Mouse (Mus musculus) hindbrain, embryonic 16.5 days (tissue): ENCODE results near the gene Ankmy2. TPM values are rescaled to one million over a fixed set of nuclear protein-coding genes. Genes with fewer than 3 reads are reported as not detected.
A peak's percentile ranks its signal among the peaks of the same experiment; 100 is the strongest.

Experiments used
- ATAC-seq: fragments of 200-750 bp; cut with Nextera tagmentation; 2 replicates; pipeline ENCODE4 v1.8.0; 2017; ENCODE audit warnings: moderate TSS enrichment, moderate library complexity
- H3K27ac ChIP-seq: fragments of 300-500 bp; sonication (generic); 2 replicates; pipeline ENCODE4 v1.5.1; 2014; ENCODE audit warnings: low read depth, mild to moderate bottlenecking, control low read depth, low read length, moderate library complexity
- H3K27me3 ChIP-seq: fragments of 300-500 bp; sonication (generic); replicated peaks from 2 replicates; pipeline ENCODE4 v1.6.1; 2014; ENCODE audit warnings: low read length; ENCODE audit not compliant: control insufficient read depth, insufficient read depth
- H3K36me3 ChIP-seq: fragments of 300-500 bp; sonication (generic); 2 replicates; pipeline ENCODE4 v1.6.1; 2014; ENCODE audit warnings: mild to moderate bottlenecking, low read length, moderate library complexity, mixed read lengths; ENCODE audit not compliant: control insufficient read depth, insufficient read depth
- H3K4me1 ChIP-seq: fragments of 300-500 bp; sonication (generic); 2 replicates; pipeline ENCODE4 v1.6.1; 2014; ENCODE audit warnings: low read depth, low read length; ENCODE audit not compliant: control insufficient read depth, insufficient read depth
- H3K4me2 ChIP-seq: fragments of 300-500 bp; sonication (generic); 2 replicates; pipeline ENCODE4 v1.6.1; 2014; ENCODE audit warnings: mild to moderate bottlenecking, low read length, control low read depth, moderate library complexity
- H3K4me3 ChIP-seq: fragments of 300-500 bp; sonication (generic); 2 replicates; pipeline ENCODE4 v1.5.1; 2014; ENCODE audit warnings: mild to moderate bottlenecking, low read length, control low read depth, moderate library complexity
- H3K9ac ChIP-seq: fragments of 300-500 bp; sonication (generic); 2 replicates; pipeline ENCODE4 v1.6.1; 2014; ENCODE audit warnings: low read depth, mild to moderate bottlenecking, control low read depth, low read length, moderate library complexity
- H3K9me3 ChIP-seq: fragments of 300-500 bp; sonication (generic); 2 replicates; pipeline ENCODE4 v1.6.1; 2014; ENCODE audit warnings: mild to moderate bottlenecking, low read length, moderate library complexity; ENCODE audit not compliant: control insufficient read depth
- WGBS: fragments of 180-500 bp; shearing (Covaris S2); extraction: QIAGEN DNeasy Blood & Tissue Kit; methylation state at CpG from one replicate; pipeline ENCODE4 v1.1.7; 2014; 5-methylcytosine and 5-hydroxymethylcytosine counted together
- polyA plus RNA-seq: library from polyadenylated mRNA; unstranded; fragments of >200 nt; fragmentation: Nextera tagmentation; extraction: Ambion mirVana; gene quantifications from 2 replicates; pipeline ENCODE4 v1.2.1, GENCODE M21; 2015

Gene Ankmy2
- polyA plus RNA-seq, 1 experiment from 2014 or later, result 81.0 TPM

DNA sequence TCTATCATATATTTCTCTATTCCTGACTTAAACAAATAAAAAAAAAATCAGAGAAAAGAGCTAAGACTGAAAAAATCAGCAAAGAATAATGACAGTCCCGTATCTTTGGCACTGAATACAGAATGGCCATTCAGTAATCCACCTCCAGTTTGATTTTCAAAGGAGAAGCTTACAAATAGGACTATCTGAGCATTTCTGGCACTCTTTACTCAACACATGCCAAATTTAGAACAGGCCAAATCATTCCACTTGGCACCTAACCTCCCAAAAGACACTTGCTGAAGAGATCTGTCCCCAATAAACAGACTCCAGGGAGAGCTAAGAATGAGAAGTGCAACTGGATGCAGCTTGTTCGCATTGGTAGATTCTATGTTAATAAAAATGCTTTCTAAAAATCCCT is 6.6 kb upstream of the Ankmy2 start:
- H3K4me2 ChIP-seq, result no peak overlapping the region
- H3K9ac ChIP-seq, result no peak overlapping the region
- ATAC-seq, result no peak
- H3K4me1 ChIP-seq, result peaks cover 5% of the 10 kb centered on the region
- 77% methylated on average over 2 of the region's 2 CpGs for WGBS
- no peaks in the 10 kb centered on the region for H3K9me3 ChIP-seq
- H3K4me3 ChIP-seq, result no peak overlapping the region
- H3K27me3 ChIP-seq, result no peaks in the 10 kb centered on the region
- no peaks in the 10 kb centered on the region for H3K36me3 ChIP-seq
- no peak overlapping the region for H3K27ac ChIP-seq

DNA sequence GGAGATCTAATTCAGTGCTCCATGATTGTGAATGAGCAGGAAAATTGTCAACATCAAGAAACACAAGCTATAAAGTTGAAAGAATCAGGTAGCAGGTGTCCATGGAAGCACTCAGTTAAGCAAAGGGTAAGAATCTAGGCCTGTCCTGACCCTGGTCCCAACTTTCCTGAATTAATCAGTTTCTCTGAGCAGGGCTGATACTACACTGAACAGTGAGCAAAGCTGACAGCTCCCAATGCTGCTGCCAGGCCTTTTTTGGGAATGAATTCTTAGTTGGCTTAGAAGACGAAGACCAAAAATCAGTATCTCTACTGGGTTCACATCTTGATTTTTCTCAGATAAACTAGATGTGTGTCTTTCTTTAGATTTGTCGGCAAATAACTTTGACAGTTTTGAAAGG is 6.2 kb upstream of the Ankmy2 start:
- Histone ChIP-seq H3K4me2 (no peak overlapping the region), H3K4me1 (peaks cover 5% of the 10 kb centered on the region), H3K27me3 (no peaks in the 10 kb centered on the region), H3K4me3 (no peak overlapping the region), H3K9me3 (no peaks in the 10 kb centered on the region), H3K27ac (no peak overlapping the region), H3K36me3 (no peaks in the 10 kb centered on the region), H3K9ac (no peak overlapping the region)
- 91% methylated on average over 2 of the region's 2 CpGs for WGBS
- no peak for ATAC-seq

DNA sequence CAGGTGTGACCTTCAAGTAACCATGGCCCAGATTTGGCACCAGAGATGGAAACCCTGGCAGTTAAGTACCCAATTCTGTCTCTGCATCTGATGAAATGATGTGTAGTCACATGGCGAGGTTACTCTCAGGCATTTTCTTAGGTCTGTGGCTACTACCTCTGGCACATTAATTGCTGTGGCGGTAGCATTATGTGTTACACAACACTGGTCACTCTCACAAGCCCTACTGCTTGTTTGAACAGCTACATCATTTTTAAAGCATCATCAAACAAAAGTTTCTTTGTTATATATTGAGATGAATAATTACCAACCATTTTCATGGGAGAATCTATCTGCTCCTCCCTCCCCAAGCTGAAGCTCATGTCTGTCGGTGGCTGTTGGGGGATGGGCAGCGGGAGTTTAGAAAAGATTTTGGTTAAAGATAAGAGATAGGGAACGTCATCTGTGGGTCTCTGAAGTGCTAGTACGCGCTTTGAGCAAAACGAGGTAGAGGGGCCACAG is 1.7 kb upstream of the Ankmy2 start:
- Histone ChIP-seq H3K27me3 (no peaks in the 10 kb centered on the region), H3K9me3 (no peaks in the 10 kb centered on the region), H3K4me3 (peak overlapping the region; percentile 95), H3K27ac (peak overlapping the region; percentile 37; the same call in 1 of the 2 replicates), H3K4me1 (peaks cover 13% of the 10 kb centered on the region), H3K36me3 (no peaks in the 10 kb centered on the region), H3K9ac (peak overlapping the region; percentile 91), H3K4me2 (peak overlapping the region; percentile 75)
- WGBS, result 4% methylated on average over 8 of the region's 8 CpGs
- no peak for ATAC-seq

DNA sequence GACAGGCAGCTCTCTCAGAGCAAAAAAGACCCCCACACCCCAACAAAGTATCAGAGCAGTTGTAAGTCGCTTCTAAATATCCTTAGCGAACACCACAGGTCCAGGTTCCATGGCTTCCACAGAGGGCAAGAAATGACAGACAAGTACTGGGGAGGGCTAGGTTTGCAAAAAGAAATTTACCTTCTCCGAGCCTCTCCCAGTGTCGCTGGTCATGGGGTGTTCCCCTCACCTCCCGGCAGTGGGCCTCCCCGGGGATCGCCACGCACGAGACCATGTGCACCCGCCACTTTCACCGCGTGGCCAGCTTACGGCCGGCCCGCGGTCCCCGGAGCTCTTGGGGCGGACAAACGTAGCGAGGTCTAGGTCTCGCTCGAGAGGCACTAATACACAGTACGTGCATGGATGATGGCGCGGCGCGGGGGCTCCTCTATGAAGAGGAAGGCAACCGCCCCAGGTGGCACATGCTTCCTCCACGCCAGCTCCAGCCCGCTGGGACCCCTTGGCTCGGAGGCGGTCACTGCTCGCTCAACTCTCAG is 745 bp upstream of the Ankmy2 start:
- peak overlapping the region; percentile 95 for H3K4me3 ChIP-seq
- H3K9ac ChIP-seq, result peak overlapping the region; percentile 91
- peaks cover 13% of the 10 kb centered on the region for H3K4me1 ChIP-seq
- H3K27me3 ChIP-seq, result no peaks in the 10 kb centered on the region
- no peaks in the 10 kb centered on the region for H3K9me3 ChIP-seq
- peak overlapping the region; percentile 75 for H3K4me2 ChIP-seq
- ATAC-seq, result peak; percentile 64
- no peaks in the 10 kb centered on the region for H3K36me3 ChIP-seq
- under 1% methylated on average over 33 of the region's 33 CpGs for WGBS
- H3K27ac ChIP-seq, result peak overlapping the region; percentile 96

DNA sequence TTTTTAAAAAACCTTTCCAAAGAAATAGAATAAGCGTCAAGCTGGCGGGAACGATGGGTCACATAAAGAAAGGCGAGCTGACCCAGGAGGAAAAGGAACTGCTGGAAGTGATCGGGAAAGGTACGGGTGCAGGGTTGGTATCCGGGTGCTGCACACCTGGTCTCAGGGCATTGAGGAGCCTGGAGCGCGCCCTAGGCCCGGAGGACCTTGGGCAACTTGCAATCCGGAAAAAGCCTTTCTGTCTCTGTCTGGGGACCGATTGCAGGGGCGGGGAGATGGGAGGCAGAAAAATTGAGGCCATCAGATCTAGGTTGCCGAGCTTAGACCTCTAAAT is 357 bp downstream of the Ankmy2 start:
- peaks cover 13% of the 10 kb centered on the region for H3K4me1 ChIP-seq
- no peaks in the 10 kb centered on the region for H3K36me3 ChIP-seq
- H3K27me3 ChIP-seq, result no peaks in the 10 kb centered on the region
- H3K4me3 ChIP-seq, result peak overlapping the region; percentile 95
- H3K9ac ChIP-seq, result peak overlapping the region; percentile 91
- no peaks in the 10 kb centered on the region for H3K9me3 ChIP-seq
- H3K27ac ChIP-seq, result peak overlapping the region; percentile 96
- H3K4me2 ChIP-seq, result peak overlapping the region; percentile 75
- peak; percentile 40 for ATAC-seq
- WGBS, result 0% methylated on average over 14 of the region's 14 CpGs

DNA sequence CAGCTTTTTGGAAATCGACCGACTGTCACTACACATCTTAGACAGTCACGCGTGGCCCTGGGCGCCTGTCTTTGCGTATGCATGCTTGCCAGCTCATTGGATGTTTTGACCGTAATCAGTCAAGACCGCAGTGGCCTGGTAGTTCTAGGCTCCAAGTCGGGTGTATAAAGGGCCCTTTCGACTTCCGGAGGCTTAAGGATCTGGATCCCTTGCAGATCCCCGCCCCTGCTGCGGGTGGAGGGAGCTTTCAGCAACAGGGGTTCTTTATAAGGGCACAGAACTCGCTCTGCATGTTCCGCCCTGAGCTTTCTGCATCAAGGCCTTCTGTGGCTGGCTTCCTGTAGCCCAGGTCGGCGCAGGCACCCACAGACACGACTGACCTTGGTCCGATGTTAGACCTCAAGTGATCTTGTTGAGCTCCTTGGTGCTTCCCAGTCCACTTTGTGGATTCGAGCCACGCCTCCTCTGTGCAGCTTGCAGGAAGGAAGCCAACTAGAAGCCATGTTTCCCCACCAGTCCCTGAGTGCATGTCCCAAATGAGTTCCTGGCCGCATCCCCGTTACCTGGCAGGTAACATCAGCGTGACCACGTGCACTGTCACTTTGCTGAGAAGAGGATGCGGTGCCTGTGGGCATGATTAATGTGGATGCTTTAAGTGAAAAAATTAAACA is 859 bp downstream of the Ankmy2 start, which contains the start of gene Bzw2:
Gene Bzw2 (minus strand): TSS at position 443 of the 671 bp plus-strand sequence.
- WGBS, result 1% methylated on average over 26 of the region's 26 CpGs

DNA sequence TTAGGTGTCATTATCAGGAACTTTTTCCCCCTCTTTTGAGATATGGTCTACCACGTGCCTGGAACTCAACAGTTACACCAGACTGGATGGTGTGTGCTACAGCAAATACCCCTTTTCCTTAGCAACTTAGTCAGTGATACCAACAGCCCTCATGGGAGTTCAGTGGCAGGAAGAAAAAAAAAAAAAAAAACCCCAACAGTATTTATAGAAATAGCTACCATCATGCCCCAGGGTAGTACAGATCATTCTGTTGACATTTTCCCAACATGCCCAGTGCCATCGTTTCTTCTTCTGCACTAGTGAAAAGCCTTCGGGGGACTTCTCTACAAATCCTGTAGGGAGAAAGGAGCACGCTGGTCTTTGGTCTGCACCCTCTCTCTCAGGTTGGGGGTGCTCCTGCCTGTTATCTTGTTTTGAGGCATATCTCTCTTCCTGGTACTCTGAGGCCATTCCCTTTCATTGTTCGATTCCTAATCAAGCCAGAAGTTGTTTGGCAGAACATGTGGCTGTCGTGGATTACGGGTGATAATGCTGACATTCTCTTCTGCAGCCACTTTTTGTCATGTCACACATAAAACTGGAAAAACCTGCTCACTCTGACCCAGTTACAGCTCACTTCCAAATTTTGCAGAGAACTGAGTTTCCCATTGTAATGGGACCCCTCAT is 7.3 kb downstream of the Ankmy2 start:
- Histone ChIP-seq H3K9ac (no peak overlapping the region), H3K4me2 (no peak overlapping the region), H3K4me1 (no peaks in the 10 kb centered on the region; the same call in 1 of the 2 replicates), H3K36me3 (no peaks in the 10 kb centered on the region), H3K27me3 (no peaks in the 10 kb centered on the region), H3K4me3 (no peak overlapping the region), H3K27ac (no peak overlapping the region), H3K9me3 (no peaks in the 10 kb centered on the region)
- 93% methylated on average over 7 of the region's 7 CpGs for WGBS
- no peak for ATAC-seq

More for the DNA sequence above, 859 bp downstream of the Ankmy2 start, which contains the start of gene Bzw2:
- Histone ChIP-seq H3K36me3 (no peaks in the 10 kb centered on the region), H3K4me1 (peaks cover 13% of the 10 kb centered on the region), H3K9me3 (no peaks in the 10 kb centered on the region), H3K4me2 (peak within 1 kb of the TSS; percentile 75), H3K27ac (peak within 1 kb of the TSS; percentile 96), H3K27me3 (no peaks in the 10 kb centered on the region), H3K4me3 (peak within 1 kb of the TSS; percentile 95), H3K9ac (peak within 1 kb of the TSS; percentile 91)
- peak; percentile 22 for ATAC-seq

DNA sequence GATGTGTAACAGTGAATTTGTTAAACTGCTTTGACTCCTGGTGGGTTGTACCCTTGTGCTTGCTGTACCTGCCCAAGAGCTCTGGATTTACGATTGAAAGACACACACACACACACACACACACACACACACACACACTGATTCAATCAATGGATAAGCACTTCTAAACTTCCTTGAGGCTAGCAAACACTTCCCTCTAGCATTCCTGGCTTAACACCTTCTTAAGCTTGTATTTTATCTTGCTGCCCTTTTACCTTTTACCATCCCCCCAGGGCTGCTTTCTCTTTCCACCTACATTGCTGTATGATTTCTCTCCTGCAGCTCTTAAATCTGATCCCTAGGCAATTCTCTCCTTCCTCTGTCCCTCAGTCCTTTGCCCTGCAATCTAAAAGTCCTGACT is 8.4 kb downstream of the Ankmy2 start:
- H3K4me1 ChIP-seq, result no peaks in the 10 kb centered on the region
- no peaks in the 10 kb centered on the region for H3K9me3 ChIP-seq
- H3K4me3 ChIP-seq, result no peak overlapping the region
- H3K27ac ChIP-seq, result no peak overlapping the region
- H3K36me3 ChIP-seq, result no peaks in the 10 kb centered on the region
- H3K9ac ChIP-seq, result no peak overlapping the region
- H3K27me3 ChIP-seq, result no peaks in the 10 kb centered on the region
- no peak overlapping the region for H3K4me2 ChIP-seq
- 89% methylated on average over 1 of the region's 1 CpGs for WGBS
- ATAC-seq, result no peak

DNA sequence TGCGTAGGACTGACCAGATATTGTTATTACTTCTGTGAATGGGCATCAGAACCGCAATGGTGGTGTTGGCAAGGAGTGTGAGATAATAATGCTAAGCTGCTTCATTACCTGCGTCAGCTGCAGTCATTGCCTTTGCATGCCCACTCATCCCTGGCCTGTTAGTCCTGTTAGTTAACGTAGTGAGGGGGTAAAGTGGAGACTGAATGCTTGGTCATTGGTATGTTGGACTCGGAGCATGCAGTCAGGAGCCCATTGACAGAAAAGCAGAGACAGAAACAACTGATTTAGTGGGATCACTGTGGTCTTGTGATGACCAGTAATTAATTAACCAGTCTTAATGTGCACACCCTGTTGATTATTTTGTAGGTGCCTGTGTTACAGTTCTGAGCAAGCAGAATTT is 20.3 kb downstream of the Ankmy2 start:
- 93% methylated on average over 5 of the region's 5 CpGs for WGBS
- no peaks in the 10 kb centered on the region for H3K4me1 ChIP-seq
- H3K27me3 ChIP-seq, result no peaks in the 10 kb centered on the region
- peaks cover 32% of the 10 kb centered on the region for H3K36me3 ChIP-seq
- H3K27ac ChIP-seq, result no peak overlapping the region
- H3K4me3 ChIP-seq, result no peak overlapping the region
- H3K4me2 ChIP-seq, result no peak overlapping the region
- no peaks in the 10 kb centered on the region for H3K9me3 ChIP-seq
- H3K9ac ChIP-seq, result no peak overlapping the region
- no peak for ATAC-seq
